In the genomic region with DNA sequence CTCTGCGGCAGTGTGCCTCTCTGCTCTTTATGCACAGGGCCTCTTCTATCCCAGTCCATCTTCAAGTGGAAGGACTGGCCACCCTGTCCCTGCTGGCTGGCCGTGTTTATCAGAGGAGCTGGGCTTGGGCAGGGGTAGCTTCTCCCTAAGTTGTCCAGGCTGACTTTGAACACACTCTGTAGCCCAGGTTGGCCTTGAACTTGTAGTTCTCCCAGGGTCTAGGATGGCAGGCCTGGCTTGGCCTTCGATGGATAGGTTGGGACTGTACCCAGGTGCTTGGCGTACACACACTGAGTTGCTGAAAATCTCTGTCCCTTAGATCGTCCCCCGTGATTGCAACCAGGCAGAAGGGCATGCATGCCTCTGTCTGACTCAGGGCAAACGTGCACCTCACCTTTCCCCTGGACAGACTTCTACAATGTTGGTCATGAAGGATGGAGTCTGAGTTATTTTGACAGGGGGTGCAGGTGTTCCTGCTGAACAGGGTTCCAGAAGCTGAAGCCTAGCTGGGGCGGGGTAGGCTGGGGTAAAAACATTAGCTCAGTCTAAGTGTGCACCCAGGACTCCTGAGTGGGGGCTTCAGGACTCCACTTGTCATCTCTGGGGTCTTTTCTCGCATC, we compare ENCODE assay signal across 9 mouse cellular contexts. TPM values are rescaled to one million over a fixed set of nuclear protein-coding genes. Genes with fewer than 3 reads are reported as not detected.
DNase-seq lines count a peak whose midpoint lies in the region; ATAC-seq and TF ChIP-seq lines count a peak whose summit lies in the region.
"Had no signal": no experiment of that assay in that cellular context is flagged by ENCODE, and none has a peak within 500 bp of the region (broad histone marks: within the 10 kb centered on the region; RNA-seq: fewer than 3 reads in every experiment).

No protein-coding gene starts in this region.

- TF ChIP-seq CTCF in small intestine, adult 2 months (IDR thresholded peaks at IDR 0.05; ENCODE audit: extremely low read depth, insufficient read length, insufficient replicate concordance, low read depth, low read length) = no peak

- no peak overlapping the region for H3K4me2 ChIP-seq in hindbrain, embryonic 12.5 days (replicated peaks)
- H3K4me2 ChIP-seq in hindbrain, embryonic 11.5 days (replicated peaks; ENCODE audit: low read depth, low read length) = no peak overlapping the region
- H3K4me2 ChIP-seq in midbrain, embryonic 14.5 days (ENCODE audit: low read length) = no peak overlapping the region
- no peak overlapping the region for H3K4me2 ChIP-seq in midbrain, embryonic 16.5 days (ENCODE audit: low read length)
- peak overlapping the region; percentile 67 for H3K4me2 ChIP-seq in heart, embryonic 15.5 days

- H3K9me3 ChIP-seq in hindbrain, embryonic 12.5 days (replicated peaks) = no peaks in the 10 kb centered on the region
- no peaks in the 10 kb centered on the region for H3K9me3 ChIP-seq in hindbrain, embryonic 11.5 days (ENCODE audit: control insufficient read depth, low read length)
- H3K9me3 ChIP-seq in midbrain, embryonic 14.5 days (ENCODE audit: control insufficient read depth, low read length) = no peaks in the 10 kb centered on the region
- H3K9me3 ChIP-seq in midbrain, embryonic 16.5 days (replicated peaks; ENCODE audit: control insufficient read depth, low read length, poor library complexity, severe bottlenecking) = no peaks in the 10 kb centered on the region
- no peaks in the 10 kb centered on the region for H3K9me3 ChIP-seq in heart, embryonic 15.5 days (replicated peaks)

- 84% methylated on average over 9 of the region's 9 CpGs for WGBS in hindbrain, embryonic 12.5 days
- WGBS in hindbrain, embryonic 11.5 days = 82% methylated on average over 9 of the region's 9 CpGs
- 82% methylated on average over 9 of the region's 9 CpGs for WGBS in midbrain, embryonic 14.5 days
- WGBS in midbrain, embryonic 16.5 days = 78% methylated on average over 9 of the region's 9 CpGs
- WGBS in heart, embryonic 15.5 days = 66% methylated on average over 9 of the region's 9 CpGs
- WGBS in small intestine, adult 2 months = 74% methylated on average over 9 of the region's 9 CpGs

- no peak for TF ChIP-seq POLR2A in small intestine, adult 2 months (IDR thresholded peaks at IDR 0.05; ENCODE audit: low read depth, low read length)

- no peak overlapping the region for H3K4me3 ChIP-seq in hindbrain, embryonic 12.5 days
- no peak overlapping the region for H3K4me3 ChIP-seq in hindbrain, embryonic 11.5 days (ENCODE audit: low read depth, low read length)
- H3K4me3 ChIP-seq in midbrain, embryonic 14.5 days (replicated peaks; ENCODE audit: low read depth, low read length) = no peak overlapping the region
- no peak overlapping the region for H3K4me3 ChIP-seq in midbrain, embryonic 16.5 days (ENCODE audit: low read depth, low read length)
- peak overlapping the region; percentile 36; the same call in 1 of the 2 replicates for H3K4me3 ChIP-seq in heart, embryonic 15.5 days
- H3K4me3 ChIP-seq in small intestine, adult 2 months (ENCODE audit: low read depth, low read length) = no peak overlapping the region

- no peak overlapping the region for H3K9ac ChIP-seq in hindbrain, embryonic 12.5 days
- H3K9ac ChIP-seq in hindbrain, embryonic 11.5 days (ENCODE audit: low read depth, low read length) = no peak overlapping the region
- H3K9ac ChIP-seq in midbrain, embryonic 14.5 days (replicated peaks; ENCODE audit: low read length) = no peak overlapping the region
- no peak overlapping the region; the same call in 1 of the 2 replicates for H3K9ac ChIP-seq in midbrain, embryonic 16.5 days (ENCODE audit: low read depth, low read length)
- H3K9ac ChIP-seq in heart, embryonic 15.5 days = peak overlapping the region; percentile 55; the same call in 1 of the 2 replicates

- H3K27ac ChIP-seq in hindbrain, embryonic 12.5 days = peak overlapping the region; percentile 95; the same call in 1 of the 2 replicates
- no peak overlapping the region for H3K27ac ChIP-seq in hindbrain, embryonic 11.5 days (ENCODE audit: low read depth, low read length)
- peak overlapping the region; percentile 97; the same call in 1 of the 2 replicates for H3K27ac ChIP-seq in midbrain, embryonic 14.5 days (replicated peaks; ENCODE audit: low read depth, low read length)
- no peak overlapping the region for H3K27ac ChIP-seq in midbrain, embryonic 16.5 days (ENCODE audit: low read length)
- peak overlapping the region; percentile 94 for H3K27ac ChIP-seq in heart, embryonic 15.5 days
- H3K27ac ChIP-seq in small intestine, adult 2 months (ENCODE audit: insufficient read depth, low read depth, low read length) = peak overlapping the region; percentile 72

- H3K4me1 ChIP-seq in hindbrain, embryonic 12.5 days = peaks cover 65% of the 10 kb centered on the region
- peaks cover 18% of the 10 kb centered on the region for H3K4me1 ChIP-seq in hindbrain, embryonic 11.5 days (replicated peaks; ENCODE audit: control insufficient read depth, insufficient read depth, low read length)
- peaks cover 42% of the 10 kb centered on the region for H3K4me1 ChIP-seq in midbrain, embryonic 14.5 days (ENCODE audit: control insufficient read depth, insufficient read depth, low read length)
- H3K4me1 ChIP-seq in midbrain, embryonic 16.5 days (ENCODE audit: control insufficient read depth, insufficient read depth, low read length) = peaks cover 43% of the 10 kb centered on the region
- H3K4me1 ChIP-seq in heart, embryonic 15.5 days (replicated peaks) = peaks cover 82% of the 10 kb centered on the region
- H3K4me1 ChIP-seq in small intestine, adult 2 months (ENCODE audit: control insufficient read depth, insufficient read depth, insufficient read length, low read length) = peaks cover 48% of the 10 kb centered on the region

- no peak for DNase-seq in hindbrain, embryonic 11.5 days (ENCODE audit: low spot score)
- DNase-seq in midbrain, embryonic 14.5 days = no peak
- DNase-seq in left cerebral cortex, adult 9 months (ENCODE audit: low spot score in 2 of 2) = no peak
- DNase-seq in ovary, adult 18-20 months (ENCODE audit: low spot score) = no peak

- peaks cover 16% of the 10 kb centered on the region for H3K36me3 ChIP-seq in hindbrain, embryonic 12.5 days
- 0 out of 2 replicates have a peak, but pooled peaks cover 3% of the 10 kb centered on the region for H3K36me3 ChIP-seq in hindbrain, embryonic 11.5 days (ENCODE audit: control insufficient read depth, insufficient read depth, low read length)
- H3K36me3 ChIP-seq in midbrain, embryonic 14.5 days (ENCODE audit: control insufficient read depth, insufficient read depth, low read length) = peaks cover 18% of the 10 kb centered on the region
- H3K36me3 ChIP-seq in midbrain, embryonic 16.5 days (ENCODE audit: control insufficient read depth, insufficient read depth, low read length) = peaks cover 7% of the 10 kb centered on the region; the same call in 1 of the 2 replicates
- H3K36me3 ChIP-seq in heart, embryonic 15.5 days = peaks cover 22% of the 10 kb centered on the region
- peaks cover 23% of the 10 kb centered on the region for H3K36me3 ChIP-seq in small intestine, adult 2 months (ENCODE audit: control insufficient read depth, insufficient read depth, low read length)

- H3K27me3 ChIP-seq in hindbrain, embryonic 12.5 days = peaks cover 57% of the 10 kb centered on the region
- H3K27me3 ChIP-seq in hindbrain, embryonic 11.5 days (ENCODE audit: control insufficient read depth, insufficient read depth, low read length) = peaks cover 3% of the 10 kb centered on the region; the same call in 1 of the 2 replicates
- no peaks in the 10 kb centered on the region for H3K27me3 ChIP-seq in midbrain, embryonic 14.5 days (ENCODE audit: control insufficient read depth, insufficient read depth, low read length)
- H3K27me3 ChIP-seq in midbrain, embryonic 16.5 days (ENCODE audit: control insufficient read depth, insufficient read depth, low read depth, low read length) = no peaks in the 10 kb centered on the region
- H3K27me3 ChIP-seq in heart, embryonic 15.5 days = no peaks in the 10 kb centered on the region
- no peaks in the 10 kb centered on the region for H3K27me3 ChIP-seq in small intestine, adult 2 months (ENCODE audit: control insufficient read depth, insufficient read depth, low read length)

- no peak for ATAC-seq in hindbrain, embryonic 12.5 days (ENCODE audit: low FRiP score)
- no peak for ATAC-seq in hindbrain, embryonic 11.5 days (ENCODE audit: low FRiP score)
- no peak for ATAC-seq in midbrain, embryonic 14.5 days (ENCODE audit: low FRiP score, low TSS enrichment)
- ATAC-seq in midbrain, embryonic 16.5 days = no peak
- no peak for ATAC-seq in heart, embryonic 15.5 days (replicated peaks; ENCODE audit: insufficient number of reproducible peaks, insufficient read depth, low FRiP score, low read depth)

RNA-seq across cellular contexts. Expression of gene Mafk, which starts 4.8 kb away (rescaled TPM):
- 11.4 and 12.0 TPM in 2 replicates for polyA plus RNA-seq in hindbrain, embryonic 12.5 days (2016; fragmentation: Nextera tagmentation; extraction: Ambion mirVana)
- polyA plus RNA-seq in hindbrain, embryonic 11.5 days (2014; fragmentation: Nextera tagmentation; extraction: Ambion mirVana) = 5.2 and 6.3 TPM in 2 replicates
- 9.2 and 10.3 TPM in 2 replicates for polyA plus RNA-seq in midbrain, embryonic 14.5 days (2014; fragmentation: Nextera tagmentation; extraction: Ambion mirVana)
- 17.6 and 18.8 TPM in 2 replicates for polyA plus RNA-seq in midbrain, embryonic 16.5 days (2015; fragmentation: Nextera tagmentation; extraction: Ambion mirVana)
- polyA plus RNA-seq in heart, embryonic 15.5 days (2015; fragmentation: Nextera tagmentation; extraction: Ambion mirVana) = 19.1 and 23.0 TPM in 2 replicates
- 27.1 and 70.9 TPM in 2 replicates for polyA plus RNA-seq in small intestine, adult 2 months (2012; rRNA removed)

RNA-seq across cellular contexts. Expression of gene Ints1, which starts 20.6 kb away (rescaled TPM):
- polyA plus RNA-seq in hindbrain, embryonic 12.5 days (2016; fragmentation: Nextera tagmentation; extraction: Ambion mirVana) = 32.8 and 37.7 TPM in 2 replicates
- 26.3 and 28.3 TPM in 2 replicates for polyA plus RNA-seq in hindbrain, embryonic 11.5 days (2014; fragmentation: Nextera tagmentation; extraction: Ambion mirVana)
- 39.0 and 44.7 TPM in 2 replicates for polyA plus RNA-seq in midbrain, embryonic 14.5 days (2014; fragmentation: Nextera tagmentation; extraction: Ambion mirVana)
- 33.2 TPM in 2 replicates for polyA plus RNA-seq in midbrain, embryonic 16.5 days (2015; fragmentation: Nextera tagmentation; extraction: Ambion mirVana)
- 12.6 and 20.6 TPM in 2 replicates for polyA plus RNA-seq in heart, embryonic 15.5 days (2015; fragmentation: Nextera tagmentation; extraction: Ambion mirVana)
- 46.9 and 86.6 TPM in 2 replicates for polyA plus RNA-seq in small intestine, adult 2 months (2012; rRNA removed)

RNA-seq across cellular contexts. Expression of gene Tmem184a, which starts 23.6 kb away (rescaled TPM):
- 0.43 and 1.4 TPM in 2 replicates for polyA plus RNA-seq in hindbrain, embryonic 12.5 days (2016; fragmentation: Nextera tagmentation; extraction: Ambion mirVana)
- polyA plus RNA-seq in hindbrain, embryonic 11.5 days (2014; fragmentation: Nextera tagmentation; extraction: Ambion mirVana) = 1.1 and 1.2 TPM in 2 replicates
- 0.08 and 0.18 TPM in 2 replicates for polyA plus RNA-seq in midbrain, embryonic 14.5 days (2014; fragmentation: Nextera tagmentation; extraction: Ambion mirVana)
- 0.09 and 0.26 TPM in 2 replicates for polyA plus RNA-seq in midbrain, embryonic 16.5 days (2015; fragmentation: Nextera tagmentation; extraction: Ambion mirVana)
- polyA plus RNA-seq in heart, embryonic 15.5 days (2015; fragmentation: Nextera tagmentation; extraction: Ambion mirVana) = 0.18 and 1.9 TPM in 2 replicates
- 277 and 416 TPM in 2 replicates for polyA plus RNA-seq in small intestine, adult 2 months (2012; rRNA removed)

RNA-seq across cellular contexts. Expression of gene Gm26938, which starts 30.1 kb away (rescaled TPM):
- not detected in 2 replicates for polyA plus RNA-seq in hindbrain, embryonic 12.5 days (2016; fragmentation: Nextera tagmentation; extraction: Ambion mirVana)
- polyA plus RNA-seq in hindbrain, embryonic 11.5 days (2014; fragmentation: Nextera tagmentation; extraction: Ambion mirVana) = not detected in 2 replicates
- 0.43 and 0.62 TPM in 2 replicates for polyA plus RNA-seq in midbrain, embryonic 14.5 days (2014; fragmentation: Nextera tagmentation; extraction: Ambion mirVana)
- not detected in 2 replicates for polyA plus RNA-seq in midbrain, embryonic 16.5 days (2015; fragmentation: Nextera tagmentation; extraction: Ambion mirVana)
- polyA plus RNA-seq in heart, embryonic 15.5 days (2015; fragmentation: Nextera tagmentation; extraction: Ambion mirVana) = not detected in 2 replicates
- 0.28 TPM in 1 of 2 replicates, not detected in the other for polyA plus RNA-seq in small intestine, adult 2 months (2012; rRNA removed)
- polyA plus RNA-seq: brain, embryonic 14.5 days had no signal

RNA-seq across cellular contexts. Expression of gene Psmg3, which starts 30.6 kb away (rescaled TPM):
- 55.8 and 66.6 TPM in 2 replicates for polyA plus RNA-seq in hindbrain, embryonic 12.5 days (2016; fragmentation: Nextera tagmentation; extraction: Ambion mirVana)
- polyA plus RNA-seq in hindbrain, embryonic 11.5 days (2014; fragmentation: Nextera tagmentation; extraction: Ambion mirVana) = 74.5 and 77.3 TPM in 2 replicates
- polyA plus RNA-seq in midbrain, embryonic 14.5 days (2014; fragmentation: Nextera tagmentation; extraction: Ambion mirVana) = 72.6 and 78.0 TPM in 2 replicates
- 71.8 and 72.5 TPM in 2 replicates for polyA plus RNA-seq in midbrain, embryonic 16.5 days (2015; fragmentation: Nextera tagmentation; extraction: Ambion mirVana)
- 33.2 and 39.2 TPM in 2 replicates for polyA plus RNA-seq in heart, embryonic 15.5 days (2015; fragmentation: Nextera tagmentation; extraction: Ambion mirVana)
- polyA plus RNA-seq in small intestine, adult 2 months (2012; rRNA removed) = 18.2 and 20.9 TPM in 2 replicates

Comparison
In these comparisons a context has a peak if more than half of its experiments do, and no peak if none do; other contexts are left out.
1. H3K27ac ChIP-seq: peak in hindbrain, embryonic 12.5 days (single experiment), midbrain, embryonic 14.5 days (single experiment), heart, embryonic 15.5 days (single experiment) and small intestine, adult 2 months (single experiment); none in hindbrain, embryonic 11.5 days (single experiment) and midbrain, embryonic 16.5 days (single experiment).
2. RNA of gene Tmem184a, which starts 23.6 kb away (polyA plus RNA-seq): 277 to 416 TPM in small intestine, adult 2 months; 0.43 to 1.4 TPM in hindbrain, embryonic 12.5 days, 1.1 to 1.2 TPM in hindbrain, embryonic 11.5 days, 0.18 to 1.9 TPM in heart, embryonic 15.5 days, 0.09 to 0.26 TPM in midbrain, embryonic 16.5 days and 0.08 to 0.18 TPM in midbrain, embryonic 14.5 days; every median in the first group is over 10 times any median in the second.